Mouse (Mus musculus): ENCODE results near the gene Mtor. TPM values are rescaled to one million over a fixed set of nuclear protein-coding genes. Genes with fewer than 3 reads are reported as not detected.

The Mtor gene
- polyA plus RNA-seq, 1 experiment from 2014 or later, result 36.1 TPM

- H3K27ac ChIP-seq, result peak within 1 kb of the TSS; percentile 76
- peaks cover 31% of the 10 kb centered on the region for H3K36me3 ChIP-seq (replicated peaks; ENCODE audit: control insufficient read depth, insufficient read depth)
- ATAC-seq (ENCODE audit: low FRiP score) (peak; percentile 99), DNase-seq (ENCODE audit: low spot score) (peak; percentile 94)
- H3K9ac ChIP-seq, result peak within 1 kb of the TSS; percentile 83
- peaks cover 12% of the 10 kb centered on the region for H3K4me1 ChIP-seq (replicated peaks; ENCODE audit: control insufficient read depth, insufficient read depth, low read length)
- WGBS, result under 1% methylated on average over 43 of the region's 50 CpGs
- no peaks in the 10 kb centered on the region for H3K27me3 ChIP-seq (ENCODE audit: control insufficient read depth, insufficient read depth, low read length)
- no peaks in the 10 kb centered on the region for H3K9me3 ChIP-seq (ENCODE audit: control insufficient read depth, low read length)
- H3K4me2 ChIP-seq (replicated peaks), result peak within 1 kb of the TSS; percentile 88
- peak within 1 kb of the TSS; percentile 91 for H3K4me3 ChIP-seq (replicated peaks; ENCODE audit: low read length)
These were observed 142.8 kb downstream of the Mtor start, which contains the start of gene Srm for GRCm38 (mm10) chr4:148591171-148591630. TSS of gene Srm (plus strand) at chr4:148591503.

- Histone ChIP-seq H3K9ac (peak overlapping the region; percentile 83), H3K4me3 (replicated peaks; ENCODE audit: low read length) (peak overlapping the region; percentile 91), H3K27ac (0 out of 2 replicates have a peak overlapping the region, but pooled peaks have one; percentile 16), H3K4me2 (replicated peaks) (peak overlapping the region; percentile 88), H3K4me1 (replicated peaks; ENCODE audit: control insufficient read depth, insufficient read depth, low read length) (peaks cover 12% of the 10 kb centered on the region), H3K9me3 (ENCODE audit: control insufficient read depth, low read length) (no peaks in the 10 kb centered on the region), H3K36me3 (replicated peaks; ENCODE audit: control insufficient read depth, insufficient read depth) (peaks cover 37% of the 10 kb centered on the region), H3K27me3 (ENCODE audit: control insufficient read depth, insufficient read depth, low read length) (no peaks in the 10 kb centered on the region)
- WGBS, result under 1% methylated on average over 53 of the region's 53 CpGs
- no peak; the same call in 1 of the 2 replicates for ATAC-seq (ENCODE audit: low FRiP score)
- peak; percentile 38 for DNase-seq (ENCODE audit: low spot score)
These were observed 143.4 kb downstream of the Mtor start for GRCm38 (mm10) chr4:148591637-148592380.

GRCm38 (mm10) chr4:148593996-148594395 is 145.6 kb downstream of the Mtor start:
- ATAC-seq (ENCODE audit: low FRiP score), result no peak
- Histone ChIP-seq H3K36me3 (replicated peaks; ENCODE audit: control insufficient read depth, insufficient read depth) (peaks cover 52% of the 10 kb centered on the region), H3K9ac (no peak overlapping the region), H3K4me1 (replicated peaks; ENCODE audit: control insufficient read depth, insufficient read depth, low read length) (peaks cover 12% of the 10 kb centered on the region), H3K27me3 (ENCODE audit: control insufficient read depth, insufficient read depth, low read length) (no peaks in the 10 kb centered on the region), H3K9me3 (ENCODE audit: control insufficient read depth, low read length) (no peaks in the 10 kb centered on the region), H3K4me3 (replicated peaks; ENCODE audit: low read length) (no peak overlapping the region), H3K4me2 (replicated peaks) (no peak overlapping the region), H3K27ac (no peak overlapping the region)
- WGBS, result 95% methylated on average over 11 of the region's 11 CpGs
- no peak for DNase-seq (ENCODE audit: low spot score)

GRCm38 (mm10) chr4:148595916-148596315 is 147.5 kb downstream of the Mtor start:
- WGBS, result 90% methylated on average over 6 of the region's 6 CpGs
- no peaks in the 10 kb centered on the region for H3K9me3 ChIP-seq (ENCODE audit: control insufficient read depth, low read length)
- H3K4me2 ChIP-seq (replicated peaks), result no peak overlapping the region
- H3K27ac ChIP-seq, result no peak overlapping the region
- DNase-seq (ENCODE audit: low spot score), result no peak
- H3K36me3 ChIP-seq (replicated peaks; ENCODE audit: control insufficient read depth, insufficient read depth), result peaks cover 52% of the 10 kb centered on the region
- no peak for ATAC-seq (ENCODE audit: low FRiP score)
- peaks cover 12% of the 10 kb centered on the region for H3K4me1 ChIP-seq (replicated peaks; ENCODE audit: control insufficient read depth, insufficient read depth, low read length)
- no peak overlapping the region for H3K9ac ChIP-seq
- H3K4me3 ChIP-seq (replicated peaks; ENCODE audit: low read length), result no peak overlapping the region
- H3K27me3 ChIP-seq (ENCODE audit: control insufficient read depth, insufficient read depth, low read length), result no peaks in the 10 kb centered on the region

GRCm38 (mm10) chr4:148596731-148597130 is 148.3 kb downstream of the Mtor start:
- Histone ChIP-seq H3K9ac (no peak overlapping the region), H3K27me3 (ENCODE audit: control insufficient read depth, insufficient read depth, low read length) (no peaks in the 10 kb centered on the region), H3K36me3 (replicated peaks; ENCODE audit: control insufficient read depth, insufficient read depth) (peaks cover 52% of the 10 kb centered on the region), H3K4me2 (replicated peaks) (no peak overlapping the region), H3K9me3 (ENCODE audit: control insufficient read depth, low read length) (no peaks in the 10 kb centered on the region), H3K27ac (no peak overlapping the region), H3K4me1 (replicated peaks; ENCODE audit: control insufficient read depth, insufficient read depth, low read length) (peaks cover 12% of the 10 kb centered on the region), H3K4me3 (replicated peaks; ENCODE audit: low read length) (no peak overlapping the region)
- ATAC-seq (ENCODE audit: low FRiP score) (no peak), DNase-seq (ENCODE audit: low spot score) (no peak)
- WGBS, result 95% methylated on average over 3 of the region's 3 CpGs

GRCm38 (mm10) chr4:148598826-148599225 is 150.4 kb downstream of the Mtor start:
- Histone ChIP-seq H3K9ac (no peak overlapping the region), H3K36me3 (replicated peaks; ENCODE audit: control insufficient read depth, insufficient read depth) (peaks cover 45% of the 10 kb centered on the region), H3K4me1 (replicated peaks; ENCODE audit: control insufficient read depth, insufficient read depth, low read length) (no peaks in the 10 kb centered on the region), H3K9me3 (ENCODE audit: control insufficient read depth, low read length) (no peaks in the 10 kb centered on the region), H3K4me2 (replicated peaks) (no peak overlapping the region), H3K4me3 (replicated peaks; ENCODE audit: low read length) (no peak overlapping the region), H3K27me3 (ENCODE audit: control insufficient read depth, insufficient read depth, low read length) (no peaks in the 10 kb centered on the region), H3K27ac (no peak overlapping the region)
- DNase-seq (ENCODE audit: low spot score), result no peak
- WGBS, result 96% methylated on average over 12 of the region's 12 CpGs
- ATAC-seq (ENCODE audit: low FRiP score), result no peak

- H3K9ac ChIP-seq, result no peak overlapping the region
- ATAC-seq (ENCODE audit: low FRiP score) (no peak), DNase-seq (ENCODE audit: low spot score) (no peak)
- H3K9me3 ChIP-seq (ENCODE audit: control insufficient read depth, low read length), result no peaks in the 10 kb centered on the region
- 91% methylated on average over 4 of the region's 4 CpGs for WGBS
- peaks cover 30% of the 10 kb centered on the region for H3K36me3 ChIP-seq (replicated peaks; ENCODE audit: control insufficient read depth, insufficient read depth)
- H3K27ac ChIP-seq, result no peak overlapping the region
- H3K4me3 ChIP-seq (replicated peaks; ENCODE audit: low read length), result no peak overlapping the region
- H3K4me1 ChIP-seq (replicated peaks; ENCODE audit: control insufficient read depth, insufficient read depth, low read length), result no peaks in the 10 kb centered on the region
- H3K27me3 ChIP-seq (ENCODE audit: control insufficient read depth, insufficient read depth, low read length), result no peaks in the 10 kb centered on the region
- H3K4me2 ChIP-seq (replicated peaks), result no peak overlapping the region
These were observed 151.9 kb downstream of the Mtor start for GRCm38 (mm10) chr4:148600316-148600715.

- Histone ChIP-seq H3K27me3 (ENCODE audit: control insufficient read depth, insufficient read depth, low read length) (no peaks in the 10 kb centered on the region), H3K9me3 (ENCODE audit: control insufficient read depth, low read length) (no peaks in the 10 kb centered on the region), H3K4me3 (replicated peaks; ENCODE audit: low read length) (no peak overlapping the region), H3K36me3 (replicated peaks; ENCODE audit: control insufficient read depth, insufficient read depth) (peaks cover 14% of the 10 kb centered on the region), H3K4me1 (replicated peaks; ENCODE audit: control insufficient read depth, insufficient read depth, low read length) (no peaks in the 10 kb centered on the region), H3K9ac (no peak overlapping the region), H3K4me2 (replicated peaks) (no peak overlapping the region), H3K27ac (no peak overlapping the region)
- DNase-seq (ENCODE audit: low spot score), result no peak
- ATAC-seq (ENCODE audit: low FRiP score), result no peak
- 87% methylated on average over 4 of the region's 4 CpGs for WGBS
These were observed 153.5 kb downstream of the Mtor start for GRCm38 (mm10) chr4:148601871-148602270.

GRCm38 (mm10) chr4:148602357-148603120 is 154.1 kb downstream of the Mtor start, which contains the start of gene Masp2:
TSS of gene Masp2 (plus strand) at chr4:148602554.
- DNase-seq (ENCODE audit: low spot score), result no peak
- no peak within 1 kb of the TSS for H3K4me2 ChIP-seq (replicated peaks)
- H3K27me3 ChIP-seq (ENCODE audit: control insufficient read depth, insufficient read depth, low read length), result no peaks in the 10 kb centered on the region
- H3K4me1 ChIP-seq (replicated peaks; ENCODE audit: control insufficient read depth, insufficient read depth, low read length), result no peaks in the 10 kb centered on the region
- 93% methylated on average over 14 of the region's 14 CpGs for WGBS
- no peak within 1 kb of the TSS for H3K4me3 ChIP-seq (replicated peaks; ENCODE audit: low read length)
- peaks cover 8% of the 10 kb centered on the region; the same call in 1 of the 2 replicates for H3K36me3 ChIP-seq (replicated peaks; ENCODE audit: control insufficient read depth, insufficient read depth)
- H3K9ac ChIP-seq, result no peak within 1 kb of the TSS
- no peak within 1 kb of the TSS for H3K27ac ChIP-seq
- no peak for ATAC-seq (ENCODE audit: low FRiP score)
- no peaks in the 10 kb centered on the region for H3K9me3 ChIP-seq (ENCODE audit: control insufficient read depth, low read length)

All from hindbrain, embryonic 14.5 days (tissue).